Mouse (Mus musculus) stomach, postnatal 0 days (tissue): Measurements from ENCODE around the gene Xylb. TPM values are rescaled to one million over a fixed set of nuclear protein-coding genes. Genes with fewer than 3 reads are reported as not detected.
"Not testable (repeated sequence)": the region's sequence is repeated elsewhere in the genome, so short reads cannot be mapped to it uniquely, and the experiment has no call there.

Source experiments
- ATAC-seq: fragments of 200-750 bp; cut with Nextera tagmentation; 2 replicates; pipeline ENCODE4 v1.8.0; 2017; ENCODE audit not compliant: low FRiP score, low TSS enrichment
- DNase-seq: peaks from one replicate; pipeline ENCODE4 v3.0.0-alpha.2; 2016; ENCODE audit warnings: low spot score
- H3K27ac ChIP-seq: fragments of 300-500 bp; sonication (generic); replicated peaks from 2 replicates; pipeline ENCODE4 v1.5.1; 2014; ENCODE audit warnings: mild to moderate bottlenecking, control low read depth
- H3K27me3 ChIP-seq: fragments of 300-500 bp; sonication (generic); 2 replicates; pipeline ENCODE4 v1.6.1; 2014; ENCODE audit warnings: low read length; ENCODE audit not compliant: control insufficient read depth, insufficient read depth
- H3K36me3 ChIP-seq: fragments of 300-500 bp; sonication (generic); 2 replicates; pipeline ENCODE4 v1.6.1; 2014; ENCODE audit warnings: low read length, mixed read lengths; ENCODE audit not compliant: control insufficient read depth, insufficient read depth
- H3K4me1 ChIP-seq: fragments of 300-500 bp; sonication (generic); replicated peaks from 2 replicates; pipeline ENCODE4 v1.6.1; 2014; ENCODE audit warnings: antibody characterized with exemption; ENCODE audit not compliant: control insufficient read depth, insufficient read depth
- H3K4me2 ChIP-seq: fragments of 300-500 bp; sonication (generic); replicated peaks from 2 replicates; pipeline ENCODE4 v1.6.1; 2014; ENCODE audit warnings: low read depth, mild to moderate bottlenecking, control low read depth, moderate library complexity
- H3K4me3 ChIP-seq: fragments of 300-500 bp; sonication (generic); 2 replicates; pipeline ENCODE4 v1.5.1; 2014; ENCODE audit warnings: low read depth, low read length, control low read depth
- H3K9ac ChIP-seq: fragments of 300-500 bp; sonication (generic); 2 replicates; pipeline ENCODE4 v1.6.1; 2014; ENCODE audit warnings: mild to moderate bottlenecking, low read length, control low read depth, mixed read lengths
- H3K9me3 ChIP-seq: fragments of 300-500 bp; sonication (generic); 2 replicates; pipeline ENCODE4 v1.6.1; 2016; ENCODE audit warnings: low read length; ENCODE audit not compliant: control insufficient read depth
- CTCF ChIP-seq: IDR thresholded peaks from 2 replicates; pipeline ENCODE4 v1.5.1; 2016; ENCODE audit warnings: antibody characterized with exemption, low read depth, mild to moderate bottlenecking, moderate library complexity
- EP300 ChIP-seq: optimal IDR thresholded peaks from 2 replicates; pipeline ENCODE3; 2016; ENCODE audit warnings: antibody characterized with exemption
- WGBS: fragments of 180-500 bp; shearing (Covaris S2); extraction: QIAGEN DNeasy Blood & Tissue Kit; methylation state at CpG from one replicate; pipeline ENCODE4 v1.1.7; 2014; 5-methylcytosine and 5-hydroxymethylcytosine counted together
- polyA plus RNA-seq: library from polyadenylated mRNA; unstranded; fragments of >200 nt; fragmentation: Nextera tagmentation; extraction: Ambion mirVana; gene quantifications from 2 replicates; pipeline ENCODE4 v1.2.1, GENCODE M21; 2015

Gene Xylb
- polyA plus RNA-seq, 1 experiment from 2014 or later = 3.2 TPM

GRCm38 (mm10) chr9:119358058-119358429 lies 863 bp downstream of the Xylb start:
- peak overlapping the region; percentile 65 for H3K4me3 ChIP-seq
- TF ChIP-seq CTCF (no peak), EP300 (no peak)
- no peaks in the 10 kb centered on the region for H3K4me1 ChIP-seq
- no peak for ATAC-seq
- no peak overlapping the region for H3K27ac ChIP-seq
- H3K9ac ChIP-seq = no peak overlapping the region
- no peaks in the 10 kb centered on the region for H3K36me3 ChIP-seq
- DNase-seq = no peak
- H3K9me3 ChIP-seq = no peaks in the 10 kb centered on the region
- 39% methylated on average over 9 of the region's 9 CpGs for WGBS
- H3K27me3 ChIP-seq = no peaks in the 10 kb centered on the region
- peak overlapping the region; percentile 92 for H3K4me2 ChIP-seq

- H3K4me1 ChIP-seq = no peaks in the 10 kb centered on the region
- H3K27me3 ChIP-seq = no peaks in the 10 kb centered on the region
- no peaks in the 10 kb centered on the region for H3K36me3 ChIP-seq
- no peaks in the 10 kb centered on the region for H3K9me3 ChIP-seq
- WGBS = 89% methylated on average over 5 of the region's 5 CpGs
- ATAC-seq = no peak
- DNase-seq = no peak
- H3K4me3 ChIP-seq = no peak overlapping the region
- no peak overlapping the region for H3K4me2 ChIP-seq
- H3K27ac ChIP-seq = no peak overlapping the region
- no peak overlapping the region for H3K9ac ChIP-seq
- TF ChIP-seq EP300 (no peak), CTCF (no peak)
Observed at GRCm38 (mm10) chr9:119361416-119361815, 4.2 kb downstream of the Xylb start.

GRCm38 (mm10) chr9:119363229-119363628 lies 6.0 kb downstream of the Xylb start:
- WGBS = 74% methylated on average over 12 of the region's 12 CpGs
- TF ChIP-seq CTCF = no peak
- TF ChIP-seq EP300 = no peak
- no peak for DNase-seq
- Histone ChIP-seq H3K4me2 (no peak overlapping the region), H3K27me3 (no peaks in the 10 kb centered on the region), H3K4me3 (no peak overlapping the region), H3K9me3 (no peaks in the 10 kb centered on the region), H3K4me1 (no peaks in the 10 kb centered on the region), H3K27ac (no peak overlapping the region), H3K36me3 (0 out of 2 replicates have a peak, but pooled peaks cover 2% of the 10 kb centered on the region), H3K9ac (no peak overlapping the region)
- no peak for ATAC-seq

- no peak within 1 kb of the TSS for H3K27ac ChIP-seq
- TF ChIP-seq EP300 (no peak), CTCF (no peak)
- H3K9ac ChIP-seq = no peak within 1 kb of the TSS
- H3K4me1 ChIP-seq = no peaks in the 10 kb centered on the region
- DNase-seq (no peak), ATAC-seq (no peak)
- no peaks in the 10 kb centered on the region for H3K9me3 ChIP-seq
- H3K4me3 ChIP-seq = no peak within 1 kb of the TSS
- no peak within 1 kb of the TSS for H3K4me2 ChIP-seq
- H3K36me3 ChIP-seq = 0 out of 2 replicates have a peak, but pooled peaks cover 2% of the 10 kb centered on the region
- no peaks in the 10 kb centered on the region for H3K27me3 ChIP-seq
- WGBS = 55% methylated on average over 7 of the region's 7 CpGs
Observed at GRCm38 (mm10) chr9:119365284-119365683, 8.1 kb downstream of the Xylb start, which contains the start of gene Slc22a14. TSS of gene Slc22a14 (minus strand) at chr9:119365553.

- Histone ChIP-seq H3K4me2 (no peak overlapping the region), H3K36me3 (0 out of 2 replicates have a peak, but pooled peaks cover 2% of the 10 kb centered on the region), H3K27ac (no peak overlapping the region), H3K4me1 (no peaks in the 10 kb centered on the region), H3K4me3 (no peak overlapping the region), H3K9ac (no peak overlapping the region), H3K9me3 (no peaks in the 10 kb centered on the region), H3K27me3 (no peaks in the 10 kb centered on the region)
- ATAC-seq (no peak), DNase-seq (no peak)
- no peak for TF ChIP-seq EP300
- TF ChIP-seq CTCF = no peak
- WGBS = 90% methylated on average over 3 of the region's 3 CpGs
Observed at GRCm38 (mm10) chr9:119368367-119368766, 11.2 kb downstream of the Xylb start.

- not testable (repeated sequence) for H3K9ac ChIP-seq, H3K27ac ChIP-seq, H3K9me3 ChIP-seq, ATAC-seq, H3K4me3 ChIP-seq, H3K4me2 ChIP-seq, H3K36me3 ChIP-seq, DNase-seq, H3K27me3 ChIP-seq, H3K4me1 ChIP-seq
- peak; percentile 36 for TF ChIP-seq CTCF
- WGBS = 86% methylated on average over 4 of the region's 4 CpGs
Observed at GRCm38 (mm10) chr9:119370770-119371169, 13.6 kb downstream of the Xylb start.
